Mouse (Mus musculus): ENCODE measurements around the gene Adtrp.

DNA sequence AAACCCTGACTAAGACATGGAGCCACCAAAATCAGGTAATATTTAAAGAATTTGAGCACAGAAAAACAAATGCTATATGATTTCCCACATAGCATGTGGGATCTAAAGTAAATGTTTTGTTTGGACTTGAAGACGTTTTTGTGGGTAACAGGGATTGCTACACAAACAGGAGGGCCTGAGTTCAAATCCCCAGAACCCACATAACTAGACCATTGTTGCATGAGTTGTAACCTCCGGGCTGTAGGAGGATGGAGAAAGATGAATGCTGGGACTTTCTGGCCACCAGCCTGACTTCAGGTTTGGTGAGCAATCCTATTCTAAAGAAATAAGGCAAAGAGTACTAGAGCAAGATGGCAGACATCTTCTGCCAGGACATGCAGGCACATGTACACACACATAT, 41.2 kb upstream of the Adtrp start:
- TF ChIP-seq CTCF (IDR thresholded peaks at IDR 0.05; ENCODE audit: insufficient read depth, low read depth, low read length) (no peak), POLR2A (IDR thresholded peaks at IDR 0.05; ENCODE audit: insufficient read depth, low read depth, low read length) (no peak)

Data from olfactory bulb, adult 2 months (tissue).